Mouse (Mus musculus): ENCODE data around the gene Rnf17. TPM values are rescaled to one million over a fixed set of nuclear protein-coding genes. Genes with fewer than 3 reads are reported as not detected.

Rnf17 gene
- polyA plus RNA-seq, 1 experiment, result not detected

DNA sequence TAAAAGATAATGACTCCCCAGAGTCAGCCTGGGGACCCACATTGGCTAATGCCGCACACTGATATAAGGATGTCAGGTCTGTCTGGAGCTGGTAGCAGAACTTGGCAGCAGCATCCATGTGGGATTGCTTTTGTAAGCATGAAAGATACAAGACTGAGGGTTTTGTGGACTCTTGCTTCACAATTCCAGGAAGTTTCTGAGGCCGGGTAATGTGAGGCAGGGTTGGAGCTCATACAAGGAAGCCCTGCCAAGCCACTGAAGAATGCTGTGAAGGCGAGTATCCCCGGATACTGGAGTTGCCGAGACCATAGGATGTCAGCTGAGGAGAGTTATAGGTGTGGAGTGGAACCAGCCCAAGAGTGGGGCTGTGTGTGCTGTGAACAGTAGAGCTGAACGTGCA is 43.2 kb upstream of the Rnf17 start:
- Histone ChIP-seq H3K79me2 (ENCODE audit: control insufficient read depth, insufficient read depth) (no peaks in the 10 kb centered on the region), H3K27me3 (ENCODE audit: control insufficient read depth, insufficient read depth, insufficient read length) (peaks cover 27% of the 10 kb centered on the region), H3K4me2 (ENCODE audit: low read depth) (no peak overlapping the region), H3K36me3 (ENCODE audit: control insufficient read depth, insufficient read depth) (no peaks in the 10 kb centered on the region), H3K4me3 (no peak overlapping the region), H3ac (ENCODE audit: control insufficient read depth, insufficient read length) (no peak overlapping the region)
- TF ChIP-seq MYOD1 (IDR thresholded peaks at IDR 0.05; ENCODE audit: control insufficient read depth in 1 of 3, insufficient read length in 2 of 3, low read depth in 2 of 3) (no peak), SRF (IDR thresholded peaks at IDR 0.05; ENCODE audit: control insufficient read depth, insufficient read length, low read depth) (no peak), REST (IDR thresholded peaks at IDR 0.05; ENCODE audit: insufficient read depth, insufficient read length) (no peak), TCF12 (IDR thresholded peaks at IDR 0.05; ENCODE audit: insufficient read depth, poor library complexity, severe bottlenecking) (no peak), MYOG (IDR thresholded peaks at IDR 0.05; ENCODE audit: control insufficient read depth in 1 of 3, insufficient read depth in 1 of 3, insufficient read length in 2 of 3, low read depth in 2 of 3) (no peak), E2F4 (IDR thresholded peaks at IDR 0.05; ENCODE audit: insufficient read depth) (no peak), POLR2A (IDR thresholded peaks at IDR 0.05; ENCODE audit: insufficient read length, low read depth) (no peak), USF1 (IDR thresholded peaks at IDR 0.05; ENCODE audit: low read depth) (no peak), TCF3 (IDR thresholded peaks at IDR 0.05; ENCODE audit: insufficient read length, low read depth) (no peak), CEBPB (IDR thresholded peaks at IDR 0.05; ENCODE audit: insufficient read depth, poor library complexity, severe bottlenecking) (no peak), POLR2AphosphoS2 (IDR thresholded peaks at IDR 0.05; ENCODE audit: insufficient read length, low read depth) (no peak), MAX (IDR thresholded peaks at IDR 0.05; ENCODE audit: low read depth) (no peak)

DNA sequence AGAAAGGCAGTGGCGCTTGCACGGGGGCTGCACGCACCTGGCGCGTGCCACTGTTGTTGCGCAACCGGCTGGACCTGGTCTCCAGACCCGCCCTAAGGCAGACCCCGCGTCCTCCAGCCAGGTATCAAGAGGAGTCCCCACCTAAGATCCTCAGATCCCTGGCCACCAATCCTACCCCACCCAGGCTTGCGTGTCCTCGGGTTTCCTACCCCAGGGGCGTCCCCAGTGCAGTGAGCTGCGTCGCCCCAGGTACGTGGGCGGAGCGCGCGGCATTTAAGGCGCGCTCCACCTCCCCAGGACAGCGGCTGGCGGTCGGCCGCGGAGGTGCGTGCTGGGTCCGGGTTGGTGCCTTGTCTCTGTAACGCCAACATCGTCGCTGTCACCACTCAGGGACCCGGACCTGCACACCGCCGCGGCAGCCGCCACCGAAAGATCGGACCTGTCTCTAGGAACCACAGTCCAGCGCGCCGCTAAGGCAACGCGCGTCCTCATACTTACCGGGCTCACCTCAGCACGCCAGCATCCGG is 37.6 kb upstream of the Rnf17 start, which contains the start of gene Atp12a:
Gene Atp12a, plus strand, starts transcription at position 358 of the 527 bp plus-strand sequence.
- no peak within 1 kb of the TSS for H3K4me2 ChIP-seq (ENCODE audit: low read depth)
- H3K36me3 ChIP-seq (ENCODE audit: control insufficient read depth, insufficient read depth), result no peaks in the 10 kb centered on the region
- H3K79me2 ChIP-seq (ENCODE audit: control insufficient read depth, insufficient read depth), result no peaks in the 10 kb centered on the region
- peaks cover 28% of the 10 kb centered on the region for H3K27me3 ChIP-seq (ENCODE audit: control insufficient read depth, insufficient read depth, insufficient read length)
- no peak for TF ChIP-seq REST (IDR thresholded peaks at IDR 0.05; ENCODE audit: insufficient read depth, insufficient read length)
- TF ChIP-seq E2F4 (IDR thresholded peaks at IDR 0.05; ENCODE audit: insufficient read depth), result no peak
- TF ChIP-seq MAX (IDR thresholded peaks at IDR 0.05; ENCODE audit: low read depth), result no peak
- no peak for TF ChIP-seq POLR2A (IDR thresholded peaks at IDR 0.05; ENCODE audit: insufficient read length, low read depth)
- TF ChIP-seq CEBPB (IDR thresholded peaks at IDR 0.05; ENCODE audit: insufficient read depth, poor library complexity, severe bottlenecking), result no peak
- no peak within 1 kb of the TSS for H3K4me3 ChIP-seq
- H3ac ChIP-seq (ENCODE audit: control insufficient read depth, insufficient read length), result no peak within 1 kb of the TSS

DNA sequence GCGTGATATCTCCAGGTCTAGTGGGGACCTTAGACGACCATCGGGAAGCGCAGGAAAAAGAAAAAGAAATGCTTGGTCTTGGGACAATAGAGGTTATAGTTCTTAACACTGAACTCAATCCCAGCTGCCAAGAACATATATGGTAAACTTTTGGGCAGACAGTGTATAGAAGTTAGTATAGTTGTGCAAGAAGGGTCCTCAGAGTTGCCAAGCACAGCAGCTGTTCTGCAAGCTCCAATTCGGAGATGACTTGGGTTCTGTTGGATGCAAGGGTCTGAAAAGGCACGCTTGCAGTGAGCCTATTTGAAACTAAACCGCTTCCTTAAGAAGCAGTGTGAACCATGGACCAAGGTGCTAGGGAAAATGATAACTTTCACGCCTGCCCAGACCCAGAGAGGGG is 37.1 kb upstream of the Rnf17 start:
- Histone ChIP-seq H3K79me2 (ENCODE audit: control insufficient read depth, insufficient read depth) (no peaks in the 10 kb centered on the region), H3K36me3 (ENCODE audit: control insufficient read depth, insufficient read depth) (no peaks in the 10 kb centered on the region), H3ac (ENCODE audit: control insufficient read depth, insufficient read length) (no peak overlapping the region), H3K27me3 (ENCODE audit: control insufficient read depth, insufficient read depth, insufficient read length) (peaks cover 28% of the 10 kb centered on the region), H3K4me3 (no peak overlapping the region), H3K4me2 (ENCODE audit: low read depth) (no peak overlapping the region)
- TF ChIP-seq POLR2A (IDR thresholded peaks at IDR 0.05; ENCODE audit: insufficient read length, low read depth) (no peak), MYOG (IDR thresholded peaks at IDR 0.05; ENCODE audit: control insufficient read depth in 1 of 3, insufficient read depth in 1 of 3, insufficient read length in 2 of 3, low read depth in 2 of 3) (no peak), TCF12 (IDR thresholded peaks at IDR 0.05; ENCODE audit: insufficient read depth, poor library complexity, severe bottlenecking) (no peak), POLR2AphosphoS2 (IDR thresholded peaks at IDR 0.05; ENCODE audit: insufficient read length, low read depth) (no peak), CEBPB (IDR thresholded peaks at IDR 0.05; ENCODE audit: insufficient read depth, poor library complexity, severe bottlenecking) (no peak), USF1 (IDR thresholded peaks at IDR 0.05; ENCODE audit: low read depth) (no peak), E2F4 (IDR thresholded peaks at IDR 0.05; ENCODE audit: insufficient read depth) (no peak), TCF3 (IDR thresholded peaks at IDR 0.05; ENCODE audit: insufficient read length, low read depth) (no peak), SRF (IDR thresholded peaks at IDR 0.05; ENCODE audit: control insufficient read depth, insufficient read length, low read depth) (no peak), REST (IDR thresholded peaks at IDR 0.05; ENCODE audit: insufficient read depth, insufficient read length) (no peak), MAX (IDR thresholded peaks at IDR 0.05; ENCODE audit: low read depth) (no peak), MYOD1 (IDR thresholded peaks at IDR 0.05; ENCODE audit: control insufficient read depth in 1 of 3, insufficient read length in 2 of 3, low read depth in 2 of 3) (no peak)

DNA sequence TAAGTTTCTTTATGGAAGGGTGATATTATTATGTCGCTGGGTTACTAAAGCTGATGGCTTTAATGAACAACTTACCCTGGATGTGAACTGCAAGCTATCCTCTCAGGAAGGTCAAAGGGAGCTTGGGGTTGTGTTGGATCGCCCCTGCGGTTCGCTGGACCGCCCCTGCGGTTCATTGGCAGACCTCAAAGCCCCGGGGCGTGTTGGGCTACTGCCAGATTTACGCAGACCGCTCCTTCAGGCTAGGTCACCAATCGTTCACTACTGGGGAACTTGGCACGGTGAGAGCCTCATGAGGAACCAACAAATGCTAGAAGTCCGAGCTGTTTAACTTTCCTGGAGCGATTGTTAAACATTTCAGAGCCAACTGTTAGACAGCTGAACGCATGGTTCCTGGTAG is 35.7 kb upstream of the Rnf17 start:
- peaks cover 29% of the 10 kb centered on the region for H3K27me3 ChIP-seq (ENCODE audit: control insufficient read depth, insufficient read depth, insufficient read length)
- TF ChIP-seq REST (IDR thresholded peaks at IDR 0.05; ENCODE audit: insufficient read depth, insufficient read length) (no peak), MYOG (IDR thresholded peaks at IDR 0.05; ENCODE audit: control insufficient read depth in 1 of 3, insufficient read depth in 1 of 3, insufficient read length in 2 of 3, low read depth in 2 of 3) (no peak), TCF3 (IDR thresholded peaks at IDR 0.05; ENCODE audit: insufficient read length, low read depth) (no peak), USF1 (IDR thresholded peaks at IDR 0.05; ENCODE audit: low read depth) (no peak), E2F4 (IDR thresholded peaks at IDR 0.05; ENCODE audit: insufficient read depth) (no peak)
- H3ac ChIP-seq (ENCODE audit: control insufficient read depth, insufficient read length), result no peak overlapping the region
- no peak overlapping the region for H3K4me2 ChIP-seq (ENCODE audit: low read depth)
- H3K79me2 ChIP-seq (ENCODE audit: control insufficient read depth, insufficient read depth), result no peaks in the 10 kb centered on the region
- no peaks in the 10 kb centered on the region for H3K36me3 ChIP-seq (ENCODE audit: control insufficient read depth, insufficient read depth)
- H3K4me3 ChIP-seq, result no peak overlapping the region

GRCm38 (mm10) chr14:56368834-56369233 is 33.5 kb upstream of the Rnf17 start:
- H3K79me2 ChIP-seq (ENCODE audit: control insufficient read depth, insufficient read depth), result no peaks in the 10 kb centered on the region
- no peak overlapping the region for H3ac ChIP-seq (ENCODE audit: control insufficient read depth, insufficient read length)
- H3K4me2 ChIP-seq (ENCODE audit: low read depth), result no peak overlapping the region
- no peak overlapping the region for H3K4me3 ChIP-seq
- no peaks in the 10 kb centered on the region for H3K36me3 ChIP-seq (ENCODE audit: control insufficient read depth, insufficient read depth)
- TF ChIP-seq TCF12 (IDR thresholded peaks at IDR 0.05; ENCODE audit: insufficient read depth, poor library complexity, severe bottlenecking) (no peak), MYOG (IDR thresholded peaks at IDR 0.05; ENCODE audit: control insufficient read depth in 1 of 3, insufficient read depth in 1 of 3, insufficient read length in 2 of 3, low read depth in 2 of 3) (no peak), SRF (IDR thresholded peaks at IDR 0.05; ENCODE audit: control insufficient read depth, insufficient read length, low read depth) (no peak), POLR2AphosphoS2 (IDR thresholded peaks at IDR 0.05; ENCODE audit: insufficient read length, low read depth) (no peak), CEBPB (IDR thresholded peaks at IDR 0.05; ENCODE audit: insufficient read depth, poor library complexity, severe bottlenecking) (no peak), MYOD1 (IDR thresholded peaks at IDR 0.05; ENCODE audit: control insufficient read depth in 1 of 3, insufficient read length in 2 of 3, low read depth in 2 of 3) (no peak), POLR2A (IDR thresholded peaks at IDR 0.05; ENCODE audit: insufficient read length, low read depth) (no peak), MAX (IDR thresholded peaks at IDR 0.05; ENCODE audit: low read depth) (no peak), TCF3 (IDR thresholded peaks at IDR 0.05; ENCODE audit: insufficient read length, low read depth) (no peak)
- peaks cover 31% of the 10 kb centered on the region for H3K27me3 ChIP-seq (ENCODE audit: control insufficient read depth, insufficient read depth, insufficient read length)
